Mouse (Mus musculus) ZHBTc4 (cell line): Measurements from ENCODE around the gene Ablim2.

Experiments used
- DNase-seq: peaks from one replicate; pipeline ENCODE4 v3.0.0-alpha.2; 2011; ENCODE audit warnings: low read depth, low spot score

Ablim2 gene

DNA sequence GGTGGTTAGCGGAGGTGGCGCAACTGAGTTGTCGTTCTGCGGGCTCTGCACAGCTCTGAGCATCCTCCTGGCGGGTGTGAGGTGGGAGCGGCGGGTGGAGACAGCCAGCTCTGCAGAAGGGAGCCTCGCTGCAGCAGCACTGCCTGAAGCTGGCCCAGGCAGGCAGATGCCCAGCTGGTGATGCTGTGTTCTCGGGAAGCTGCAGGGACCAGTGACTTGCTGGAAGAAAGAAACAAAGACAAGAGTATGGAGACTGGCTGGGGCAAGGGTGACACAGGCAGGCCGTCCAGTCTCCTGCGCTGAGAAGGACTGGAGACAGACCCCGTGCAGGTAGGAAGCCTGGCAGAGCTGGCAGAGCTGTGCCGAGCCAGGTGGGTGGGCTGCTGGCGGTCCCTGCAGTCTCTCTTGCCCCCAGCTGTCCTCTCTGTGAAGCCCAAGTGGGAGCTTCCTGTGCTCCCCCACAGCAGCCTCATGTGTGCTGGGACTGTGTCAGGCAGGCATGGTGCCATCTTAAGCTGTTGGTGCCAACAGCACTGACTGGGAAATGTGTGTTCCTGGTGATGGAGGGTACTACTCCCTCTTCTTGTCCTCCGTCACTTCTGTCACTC lies 56.8 kb downstream of the Ablim2 start:
- no peak for DNase-seq

DNA sequence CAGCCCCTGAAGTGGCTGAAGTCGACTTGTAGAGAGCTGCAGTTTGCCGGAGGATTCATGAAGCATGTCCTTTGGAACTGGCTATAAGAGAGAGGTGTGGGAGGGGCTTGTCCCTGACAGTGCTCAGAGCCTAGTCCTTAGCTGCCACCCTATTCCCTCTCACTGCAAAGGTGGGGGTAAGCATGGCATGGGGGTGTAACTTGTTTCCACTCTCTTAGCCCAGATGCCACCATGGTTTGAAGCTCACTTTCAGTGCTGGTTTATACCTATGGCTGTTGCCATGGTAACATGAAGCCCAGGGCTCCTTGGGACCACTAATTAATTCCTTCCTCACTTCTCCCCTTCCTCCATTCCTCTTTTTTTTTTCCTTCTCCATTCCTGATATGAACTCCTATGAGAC lies 57.4 kb downstream of the Ablim2 start:
- no peak for DNase-seq

DNA sequence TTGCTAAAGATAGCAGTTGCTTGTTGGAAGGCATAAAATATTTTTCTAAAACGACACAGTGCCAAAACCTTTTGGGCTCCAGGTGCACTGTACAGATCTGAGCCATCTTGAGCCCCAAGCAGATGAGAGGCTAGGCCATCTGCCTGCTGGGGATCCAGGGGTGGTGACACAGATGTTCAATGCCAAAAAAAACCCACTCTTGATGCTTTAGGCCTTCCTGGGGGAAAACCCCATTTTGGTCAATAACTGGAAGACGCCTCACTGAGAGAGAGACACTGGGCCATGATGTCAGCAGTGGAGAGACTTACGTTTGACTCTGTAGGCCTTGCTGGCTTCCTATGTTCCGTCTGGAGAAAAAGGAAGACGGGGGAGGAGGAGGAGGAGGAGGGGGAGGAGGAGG lies 59.6 kb downstream of the Ablim2 start:
- DNase-seq: no peak

- no peak for DNase-seq
These were observed 60.2 kb downstream of the Ablim2 start for GRCm38 (mm10) chr5:35817882-35818281.

DNA sequence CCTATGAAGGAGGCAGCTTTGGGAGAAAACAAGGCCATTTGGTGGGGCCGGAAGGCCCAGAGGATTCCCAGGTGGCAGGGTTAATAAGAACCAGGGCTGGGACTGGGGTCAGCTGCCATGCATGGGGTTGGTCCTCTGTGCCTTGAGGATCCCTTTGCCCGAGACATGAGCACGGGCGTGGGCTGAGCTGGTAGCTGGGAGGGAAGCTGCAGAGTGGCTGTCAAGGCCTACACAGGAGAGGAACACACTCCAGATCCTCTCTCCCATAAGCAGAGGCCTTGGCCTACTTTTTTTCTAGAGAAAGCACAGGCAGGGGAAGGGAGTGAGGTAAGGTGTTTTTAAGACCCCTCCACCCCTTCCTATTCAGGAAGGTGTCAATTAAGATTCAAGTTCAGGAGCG lies 65.0 kb downstream of the Ablim2 start:
- DNase-seq: no peak

GRCm38 (mm10) chr5:35826465-35826864 lies 68.8 kb downstream of the Ablim2 start:
- DNase-seq: no peak

- DNase-seq: no peak
These were observed 69.4 kb downstream of the Ablim2 start for GRCm38 (mm10) chr5:35827075-35827474.

DNA sequence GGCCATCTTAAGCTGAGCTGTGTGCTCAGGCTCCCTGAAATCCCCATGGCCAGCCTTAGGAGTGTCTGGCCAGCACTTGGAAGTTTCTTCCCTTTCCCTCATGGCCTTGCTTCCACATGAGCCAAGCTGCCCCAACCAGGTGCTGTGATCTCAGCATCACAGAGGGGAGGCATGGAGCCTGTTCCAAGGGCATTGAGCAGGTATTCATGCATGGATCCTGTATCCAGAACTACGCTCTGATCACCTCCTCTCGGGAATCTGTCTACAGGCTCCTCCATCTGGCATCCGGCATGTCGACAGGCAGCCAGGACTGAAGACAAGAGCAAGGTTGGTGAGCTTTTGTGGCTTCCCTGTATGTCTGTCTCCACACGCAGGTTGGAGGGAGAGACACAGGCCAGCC lies 70.2 kb downstream of the Ablim2 start:
- no peak for DNase-seq

DNA sequence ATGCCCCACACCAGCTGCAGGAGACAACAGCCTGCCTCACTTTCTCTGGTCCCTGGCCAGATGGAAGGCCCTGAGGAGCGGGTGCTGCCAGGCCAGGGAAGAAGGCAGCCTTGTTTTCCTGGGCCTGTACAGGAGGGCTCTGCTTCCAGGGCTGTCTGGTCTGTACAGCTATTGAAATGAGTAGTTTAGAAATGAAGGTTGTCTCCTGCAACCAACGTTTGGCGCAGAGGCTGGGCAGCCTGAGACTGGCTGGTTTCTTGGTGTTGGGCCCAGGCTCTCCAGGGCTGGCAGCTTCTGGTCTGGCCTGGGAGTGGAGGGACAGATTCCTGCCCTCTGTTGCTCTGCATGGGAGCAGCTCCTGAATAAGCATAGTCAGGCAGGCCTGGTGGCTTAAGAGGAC lies 72.4 kb downstream of the Ablim2 start:
- DNase-seq: no peak

DNA sequence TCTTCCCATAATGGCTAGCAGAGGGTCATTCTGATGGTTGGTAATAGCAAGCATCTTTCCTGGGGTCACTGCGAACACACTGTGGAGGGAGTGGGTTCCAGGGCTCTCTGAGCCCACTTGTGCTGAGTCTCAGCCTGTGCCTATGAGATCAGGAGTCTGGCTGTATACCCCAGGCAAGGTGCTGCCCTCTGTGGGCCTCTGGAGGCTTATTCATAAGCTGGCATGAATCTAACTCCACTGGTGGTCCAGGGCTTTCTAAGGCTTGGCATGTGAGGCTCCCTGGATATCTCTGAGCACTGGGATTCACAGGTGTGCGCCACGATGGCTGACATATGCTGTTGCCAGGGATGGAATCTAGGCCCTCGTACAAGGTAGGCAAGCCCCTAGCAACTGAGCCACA lies 76.2 kb downstream of the Ablim2 start:
- DNase-seq: no peak

GRCm38 (mm10) chr5:35836992-35837391 lies 79.3 kb downstream of the Ablim2 start:
- no peak for DNase-seq

- peak; percentile 65 for DNase-seq
These were observed 81.6 kb downstream of the Ablim2 start for GRCm38 (mm10) chr5:35839262-35839661.

GRCm38 (mm10) chr5:35851485-35851884 lies 93.8 kb downstream of the Ablim2 start:
- peak; percentile 74 for DNase-seq

- DNase-seq: no peak
These were observed 95.8 kb downstream of the Ablim2 start for GRCm38 (mm10) chr5:35853463-35853862.

DNA sequence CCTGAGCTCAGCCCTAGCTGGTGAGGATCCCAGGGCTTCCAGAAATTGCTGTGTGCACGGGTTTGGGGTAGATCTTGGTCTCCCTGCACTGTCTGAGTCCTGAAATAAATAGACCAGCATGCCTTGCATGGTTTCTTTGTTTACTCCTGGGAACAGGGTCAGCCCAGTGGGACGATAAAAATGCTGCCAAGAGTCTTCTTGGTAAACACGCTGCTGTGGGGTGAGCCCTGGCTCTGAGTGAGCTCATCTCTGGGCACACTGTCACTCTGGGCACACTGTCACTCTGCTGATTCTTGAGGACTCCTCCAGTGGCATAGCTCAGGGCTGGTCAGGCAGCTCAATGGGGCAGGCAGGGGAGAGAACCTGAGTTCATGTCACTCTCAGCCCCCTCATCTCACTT lies 98.6 kb downstream of the Ablim2 start:
- DNase-seq: no peak

DNA sequence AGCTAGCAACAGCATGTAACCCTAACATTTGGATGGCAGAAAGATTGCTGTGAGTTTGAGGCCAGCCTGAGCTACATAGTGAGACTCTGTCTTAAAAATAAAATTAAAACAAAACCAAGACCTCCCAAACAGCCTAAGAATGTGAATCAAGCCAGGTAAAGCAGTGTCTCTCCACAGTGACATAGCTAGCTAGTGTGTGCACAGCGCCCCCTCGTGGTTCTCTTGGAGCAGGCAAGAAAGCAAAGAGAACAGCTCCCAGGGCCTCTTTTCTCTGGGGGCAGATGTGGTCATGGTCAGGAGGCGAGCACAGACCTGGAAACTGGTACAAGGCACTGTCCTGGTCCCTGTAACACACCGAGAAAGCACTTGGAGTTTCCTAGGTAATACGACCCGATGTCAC lies 100.4 kb downstream of the Ablim2 start:
- DNase-seq: peak; percentile 90

DNA sequence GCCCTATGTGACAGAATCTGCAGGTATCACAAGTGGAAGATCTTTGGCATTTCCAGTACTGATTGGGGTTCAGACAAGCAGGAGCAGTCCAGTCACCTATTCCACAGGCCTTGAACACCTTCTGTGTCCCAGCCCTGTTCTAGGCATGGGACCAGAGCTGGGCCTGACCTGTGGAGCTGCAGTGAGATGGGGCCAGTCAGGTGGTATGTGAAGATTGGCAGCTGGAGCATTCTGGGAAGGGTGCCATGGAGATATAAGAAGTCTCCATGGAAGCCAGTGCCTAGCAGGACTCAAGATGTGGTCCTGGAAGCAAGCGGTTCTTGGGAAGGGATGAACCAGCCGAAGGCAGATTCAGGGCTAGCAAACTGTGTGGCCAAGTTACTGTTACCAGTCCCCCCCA lies 103.8 kb downstream of the Ablim2 start:
- no peak for DNase-seq

DNA sequence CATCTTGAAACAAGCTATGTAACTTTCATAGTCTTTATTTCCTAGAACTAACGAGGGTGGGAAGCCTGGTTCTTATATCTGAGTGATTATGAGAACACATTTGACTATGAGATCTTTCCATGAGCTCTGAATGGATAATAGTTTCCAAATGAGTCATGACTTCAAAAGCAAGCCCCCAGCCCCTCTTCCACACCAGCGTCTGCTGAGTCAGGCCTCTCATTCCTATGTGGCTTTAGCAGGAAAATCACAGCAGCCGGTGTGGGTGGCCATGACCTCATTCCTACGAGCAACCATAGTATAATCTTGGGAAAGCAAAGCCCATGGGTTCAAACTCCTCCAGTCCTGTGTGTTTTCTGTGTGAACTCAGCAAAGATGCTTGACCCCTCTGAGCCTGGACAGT lies 112.3 kb downstream of the Ablim2 start:
- no peak for DNase-seq

GRCm38 (mm10) chr5:35870408-35871012 lies 112.8 kb downstream of the Ablim2 start:
- peak; percentile 91 for DNase-seq

GRCm38 (mm10) chr5:35873382-35873781 lies 115.7 kb downstream of the Ablim2 start:
- DNase-seq: no peak

- no peak for DNase-seq
These were observed 118.6 kb downstream of the Ablim2 start for GRCm38 (mm10) chr5:35876236-35876635.

- no peak for DNase-seq
These were observed 121.5 kb downstream of the Ablim2 start for GRCm38 (mm10) chr5:35879199-35879598.

GRCm38 (mm10) chr5:35882391-35882790 lies 124.7 kb downstream of the Ablim2 start:
- no peak for DNase-seq

GRCm38 (mm10) chr5:35884262-35884661 lies 126.6 kb downstream of the Ablim2 start:
- peak; percentile 90 for DNase-seq
